ENCODE assay signal across 15 mouse cellular contexts in the genomic region with DNA sequence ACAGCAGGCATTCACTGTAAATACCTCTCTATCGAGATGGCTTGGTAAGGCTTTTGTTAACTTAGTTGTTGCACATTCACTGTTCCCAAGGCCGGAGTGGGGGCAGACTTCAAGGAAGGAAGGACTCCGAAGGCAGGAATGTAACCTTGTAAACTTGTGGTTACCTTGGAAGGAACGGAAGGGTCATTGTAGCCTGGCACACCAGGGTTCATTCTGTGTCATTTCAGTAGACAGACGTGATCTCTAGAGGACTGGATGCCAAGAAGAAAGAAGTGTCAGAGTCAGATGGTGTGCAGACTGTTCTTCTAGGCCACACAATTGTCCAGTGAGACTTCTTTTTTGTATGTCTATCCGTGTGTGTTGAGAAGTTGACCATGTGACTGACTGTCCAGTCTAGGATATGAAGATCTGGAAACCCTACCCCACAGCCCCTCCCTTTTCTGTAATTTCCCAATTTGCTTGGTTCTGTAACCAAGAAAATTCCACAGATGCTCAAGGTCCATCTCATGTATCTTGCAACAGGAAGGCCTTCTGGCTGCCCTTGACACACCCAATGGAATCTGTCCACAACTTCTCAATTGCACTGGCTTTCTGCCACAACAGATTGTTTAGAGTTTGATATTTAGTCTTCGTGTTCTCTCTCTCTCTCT.
DNase-seq lines count a peak whose midpoint lies in the region; ATAC-seq and TF ChIP-seq lines count a peak whose summit lies in the region.
"Had no signal": no experiment of that assay in that cellular context is flagged by ENCODE, and none has a peak within 500 bp of the region (broad histone marks: within the 10 kb centered on the region; RNA-seq: fewer than 3 reads in every experiment).

No protein-coding gene starts in this region.

- TF ChIP-seq CTCF in gastrocnemius, adult 2 months (IDR thresholded peaks at IDR 0.05): no peak
- TF ChIP-seq CTCF in testis, adult 2 months (IDR thresholded peaks at IDR 0.05; ENCODE audit: control insufficient read depth, insufficient read depth, insufficient replicate concordance, low read depth, low read length): no peak
- no peak for TF ChIP-seq CTCF in lung, postnatal 0 days (IDR thresholded peaks at IDR 0.05)

- WGBS in lung, postnatal 0 days: 54% methylated on average over 7 of the region's 7 CpGs
- 86% methylated on average over 7 of the region's 7 CpGs for WGBS in midbrain, embryonic 15.5 days
- 81% methylated on average over 7 of the region's 7 CpGs for WGBS in forebrain, embryonic 13.5 days

- peak; percentile 33 for DNase-seq in gastrocnemius, adult 2 months
- no peak for DNase-seq in gastrocnemius, postnatal 4 days (ENCODE audit: low spot score in 2 of 2)
- no peak for DNase-seq in testis, postnatal 10 days (ENCODE audit: low spot score)
- peak; percentile 79 for DNase-seq in lung, postnatal 0 days (ENCODE audit: low spot score)
- no peak for DNase-seq in layer of hippocampus, postnatal 25 days (ENCODE audit: extremely low spot score in 1 of 2, low spot score in 1 of 2)
- DNase-seq: cerebellum, adult 18-20 months; kidney, postnatal 25 days; midbrain, embryonic 14.5 days; right cerebral cortex, adult 18-20 months had no signal

- no peaks in the 10 kb centered on the region for H3K36me3 ChIP-seq in testis, adult 2 months (ENCODE audit: control insufficient read depth, insufficient read depth, low read length)
- no peaks in the 10 kb centered on the region for H3K36me3 ChIP-seq in lung, postnatal 0 days (ENCODE audit: insufficient read depth, low read length)
- no peaks in the 10 kb centered on the region for H3K36me3 ChIP-seq in midbrain, embryonic 15.5 days (replicated peaks)
- H3K36me3 ChIP-seq in forebrain, embryonic 13.5 days (ENCODE audit: poor library complexity, severe bottlenecking): no peaks in the 10 kb centered on the region
- H3K36me3 ChIP-seq: heart, embryonic 15.5 days; limb, embryonic 12.5 days; neural tube, embryonic 12.5 days had no signal

- H3K4me1 ChIP-seq in testis, adult 2 months (ENCODE audit: control insufficient read depth, insufficient read depth, low read length): no peaks in the 10 kb centered on the region
- H3K4me1 ChIP-seq in lung, postnatal 0 days (ENCODE audit: insufficient read depth, low read depth, low read length): no peaks in the 10 kb centered on the region
- peaks cover 9% of the 10 kb centered on the region for H3K4me1 ChIP-seq in midbrain, embryonic 15.5 days
- H3K4me1 ChIP-seq in forebrain, embryonic 13.5 days: peaks cover 21% of the 10 kb centered on the region
- H3K4me1 ChIP-seq: limb, embryonic 12.5 days; neural tube, embryonic 12.5 days had no signal

- no peak overlapping the region for H3K4me3 ChIP-seq in gastrocnemius, adult 2 months
- H3K4me3 ChIP-seq in testis, adult 2 months (ENCODE audit: control insufficient read depth, low read depth, low read length): no peak overlapping the region
- H3K4me3 ChIP-seq in lung, postnatal 0 days (ENCODE audit: low read depth, low read length): no peak overlapping the region
- no peak overlapping the region for H3K4me3 ChIP-seq in midbrain, embryonic 15.5 days
- no peak overlapping the region for H3K4me3 ChIP-seq in forebrain, embryonic 13.5 days
- H3K4me3 ChIP-seq: heart, embryonic 15.5 days; limb, embryonic 12.5 days; neural tube, embryonic 12.5 days had no signal

- H3K4me2 ChIP-seq in lung, postnatal 0 days (replicated peaks; ENCODE audit: low read depth, low read length): no peak overlapping the region
- H3K4me2 ChIP-seq in midbrain, embryonic 15.5 days: no peak overlapping the region
- H3K4me2 ChIP-seq in forebrain, embryonic 13.5 days: no peak overlapping the region
- H3K4me2 ChIP-seq: heart, embryonic 15.5 days; limb, embryonic 12.5 days; neural tube, embryonic 12.5 days had no signal

- intact Hi-C loops in gastrocnemius, adult 2 months (cut with DNase I): no loop called here

- H3K27me3 ChIP-seq in testis, adult 2 months (ENCODE audit: control insufficient read depth, insufficient read depth, low read length): no peaks in the 10 kb centered on the region
- no peaks in the 10 kb centered on the region for H3K27me3 ChIP-seq in lung, postnatal 0 days (replicated peaks; ENCODE audit: insufficient read depth, low read length)
- H3K27me3 ChIP-seq in midbrain, embryonic 15.5 days (replicated peaks): no peaks in the 10 kb centered on the region
- H3K27me3 ChIP-seq in forebrain, embryonic 13.5 days: no peaks in the 10 kb centered on the region
- H3K27me3 ChIP-seq: heart, embryonic 15.5 days; neural tube, embryonic 12.5 days had no signal

- no peak overlapping the region for H3K27ac ChIP-seq in gastrocnemius, adult 2 months
- H3K27ac ChIP-seq in testis, adult 2 months (ENCODE audit: control insufficient read depth, insufficient read depth, low read depth, low read length): peak overlapping the region; percentile 44
- H3K27ac ChIP-seq in lung, postnatal 0 days (ENCODE audit: low read length): no peak overlapping the region
- no peak overlapping the region for H3K27ac ChIP-seq in midbrain, embryonic 15.5 days
- no peak overlapping the region for H3K27ac ChIP-seq in forebrain, embryonic 13.5 days
- H3K27ac ChIP-seq: heart, embryonic 15.5 days; limb, embryonic 12.5 days; neural tube, embryonic 12.5 days had no signal

- H3K9ac ChIP-seq in lung, postnatal 0 days (replicated peaks; ENCODE audit: low read depth): no peak overlapping the region
- H3K9ac ChIP-seq in midbrain, embryonic 15.5 days: no peak overlapping the region
- no peak overlapping the region for H3K9ac ChIP-seq in forebrain, embryonic 13.5 days
- H3K9ac ChIP-seq: heart, embryonic 15.5 days; limb, embryonic 12.5 days; neural tube, embryonic 12.5 days had no signal

- no peaks in the 10 kb centered on the region for H3K9me3 ChIP-seq in lung, postnatal 0 days (ENCODE audit: low read length)
- H3K9me3 ChIP-seq in midbrain, embryonic 15.5 days: no peaks in the 10 kb centered on the region
- no peaks in the 10 kb centered on the region for H3K9me3 ChIP-seq in forebrain, embryonic 13.5 days (replicated peaks)
- H3K9me3 ChIP-seq: heart, embryonic 15.5 days; limb, embryonic 12.5 days; neural tube, embryonic 12.5 days had no signal

- TF ChIP-seq EP300 in lung, postnatal 0 days (IDR thresholded peaks at IDR 0.05): peak; percentile 56; the same call in 1 of the 2 replicates

- no peak for TF ChIP-seq POLR2A in testis, adult 2 months (IDR thresholded peaks at IDR 0.05; ENCODE audit: control insufficient read depth, low read depth, low read length)

- peak; percentile 70 for ATAC-seq in lung, postnatal 0 days
- no peak for ATAC-seq in midbrain, embryonic 15.5 days (replicated peaks)
- no peak for ATAC-seq in forebrain, embryonic 13.5 days

Comparison
In these comparisons a context has a peak if more than half of its experiments do, and no peak if none do; other contexts are left out.
1. DNase-seq: peak in gastrocnemius, adult 2 months (single experiment) and lung, postnatal 0 days (single experiment); none in gastrocnemius, postnatal 4 days (0 of 2), testis, postnatal 10 days (single experiment) and layer of hippocampus, postnatal 25 days (0 of 2).